Mouse (Mus musculus): ENCODE results near the gene Gm20388. TPM values are rescaled to one million over a fixed set of nuclear protein-coding genes. Genes with fewer than 3 reads are reported as not detected.
"Not testable (repeated sequence)": the region's sequence is repeated elsewhere in the genome, so short reads cannot be mapped to it uniquely, and the experiment has no call there.

Gm20388 gene
- total RNA-seq, 2 experiments from 2014 or later, result 4.4 to 7.8 TPM

GRCm38 (mm10) chr8:123796758-123797157 is 3886.1 kb downstream of the Gm20388 start:
- DNase-seq (ENCODE audit: low spot score in 2 of 2), result no peak

GRCm38 (mm10) chr8:123797928-123798327 is 3887.3 kb downstream of the Gm20388 start:
- no peak for DNase-seq (ENCODE audit: low spot score in 2 of 2)

GRCm38 (mm10) chr8:123799434-123799833 is 3888.8 kb downstream of the Gm20388 start:
- DNase-seq (ENCODE audit: low spot score in 2 of 2), result no peak

- no peak for DNase-seq (ENCODE audit: low spot score in 2 of 2)
Observed at GRCm38 (mm10) chr8:123799885-123800284, 3889.2 kb downstream of the Gm20388 start.

DNA sequence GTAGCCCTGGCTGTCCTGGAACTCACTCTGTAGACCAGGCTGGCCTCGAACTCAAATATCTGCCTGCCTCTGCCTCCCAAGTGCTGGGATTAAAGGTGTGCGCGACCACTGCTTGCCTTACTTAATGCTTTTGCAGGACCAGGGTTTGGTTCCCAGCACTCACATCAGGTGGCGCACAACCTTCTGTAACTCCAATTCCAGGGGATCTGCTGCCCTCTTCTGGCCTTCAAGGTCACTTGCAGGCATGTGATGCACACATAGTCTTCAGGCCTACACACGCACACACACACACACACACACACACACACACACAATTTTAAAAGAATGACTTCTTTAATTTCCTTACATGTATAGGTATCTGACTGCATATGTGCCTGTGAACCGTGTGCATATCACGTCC is 3890.2 kb downstream of the Gm20388 start:
- no peak for DNase-seq (ENCODE audit: low spot score in 2 of 2)

DNA sequence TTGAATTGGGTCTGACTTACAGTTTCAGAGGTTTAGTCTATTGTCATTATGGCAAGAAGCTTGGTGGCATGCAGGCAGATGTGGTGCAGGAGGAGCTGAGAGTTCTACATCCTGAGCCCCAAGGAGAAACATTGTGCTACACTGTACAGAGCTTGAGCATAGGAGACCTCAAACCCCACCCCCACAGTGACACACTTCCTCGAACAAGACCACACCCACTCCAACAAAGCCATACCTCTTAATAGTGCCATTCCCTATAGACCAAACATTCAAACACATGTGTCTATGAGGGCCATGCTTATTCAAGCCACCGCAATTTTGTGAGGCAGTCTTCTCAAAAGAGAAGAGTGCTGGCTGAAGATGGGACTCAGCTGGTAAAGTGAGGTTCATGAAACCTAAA is 3890.9 kb downstream of the Gm20388 start:
- no peak for DNase-seq (ENCODE audit: low spot score in 2 of 2)

- no peak for DNase-seq (ENCODE audit: low spot score in 2 of 2)
Observed at GRCm38 (mm10) chr8:123803639-123804038, 3893.0 kb downstream of the Gm20388 start.

GRCm38 (mm10) chr8:123804586-123804985 is 3893.9 kb downstream of the Gm20388 start:
- no peak for DNase-seq (ENCODE audit: low spot score in 2 of 2)

DNA sequence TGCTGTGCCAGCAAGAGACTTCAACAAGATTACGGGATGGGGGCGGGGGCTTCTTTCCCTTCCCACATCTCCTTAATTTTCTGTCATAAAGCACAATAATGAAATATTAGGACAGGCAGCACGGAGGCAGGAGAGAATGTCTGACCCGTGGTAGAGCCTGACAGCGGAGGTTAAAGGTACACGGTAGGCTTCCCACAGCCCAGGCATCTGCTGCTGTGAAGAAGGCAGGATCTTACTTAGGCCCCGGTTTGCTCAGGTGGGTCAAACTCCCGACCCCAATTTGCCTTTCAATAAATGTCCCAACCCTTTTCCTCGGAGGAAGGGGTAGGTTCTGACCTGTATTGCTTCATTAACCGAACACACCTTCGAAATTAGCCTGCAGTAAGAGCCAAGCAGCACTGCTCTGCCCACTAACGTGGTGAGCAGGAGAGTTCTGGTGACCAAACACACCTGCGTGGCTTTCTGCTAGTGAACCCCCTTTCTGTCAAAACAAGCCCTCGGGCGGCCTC is 3894.6 kb downstream of the Gm20388 start:
- DNase-seq (ENCODE audit: low spot score in 2 of 2), result no peak

DNA sequence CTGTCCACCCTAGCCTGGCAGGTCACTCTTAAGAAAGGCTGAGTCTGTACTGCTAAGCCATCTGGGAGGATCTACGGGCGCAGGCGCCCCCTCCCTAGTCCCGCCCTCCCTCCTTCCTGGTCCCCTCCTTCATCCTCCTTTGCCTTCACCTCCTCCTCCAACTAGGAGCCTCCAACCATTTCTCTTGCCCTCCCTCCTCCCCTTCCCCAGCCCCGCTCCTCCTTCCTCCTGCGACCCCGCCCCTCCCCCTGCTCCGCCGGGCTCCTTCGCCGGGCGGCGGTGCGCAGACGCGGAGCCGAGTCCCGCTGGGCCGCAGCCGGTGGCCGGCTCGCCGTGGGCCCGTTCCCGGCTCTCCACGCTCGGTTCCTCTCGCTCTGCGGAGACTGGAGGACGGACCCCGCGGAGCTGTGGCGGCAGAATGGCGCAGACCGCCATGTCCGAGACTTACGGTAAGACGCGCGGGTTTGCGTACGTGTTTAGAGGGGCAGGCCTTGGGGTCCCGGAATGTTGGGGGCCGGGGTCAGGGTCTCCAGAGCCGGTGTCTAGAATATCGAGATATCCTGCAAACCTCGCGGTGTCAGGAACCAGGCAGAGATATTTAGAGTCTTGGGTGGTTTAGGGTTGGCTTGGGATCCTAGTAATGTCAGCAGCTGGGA is 3895.2 kb downstream of the Gm20388 start, which contains the start of gene Rab4a:
Rab4a (plus strand) TSS at position 268 of the 656 bp plus-strand sequence.
- DNase-seq (ENCODE audit: low spot score in 2 of 2), result peak; percentile 79 to 85

DNA sequence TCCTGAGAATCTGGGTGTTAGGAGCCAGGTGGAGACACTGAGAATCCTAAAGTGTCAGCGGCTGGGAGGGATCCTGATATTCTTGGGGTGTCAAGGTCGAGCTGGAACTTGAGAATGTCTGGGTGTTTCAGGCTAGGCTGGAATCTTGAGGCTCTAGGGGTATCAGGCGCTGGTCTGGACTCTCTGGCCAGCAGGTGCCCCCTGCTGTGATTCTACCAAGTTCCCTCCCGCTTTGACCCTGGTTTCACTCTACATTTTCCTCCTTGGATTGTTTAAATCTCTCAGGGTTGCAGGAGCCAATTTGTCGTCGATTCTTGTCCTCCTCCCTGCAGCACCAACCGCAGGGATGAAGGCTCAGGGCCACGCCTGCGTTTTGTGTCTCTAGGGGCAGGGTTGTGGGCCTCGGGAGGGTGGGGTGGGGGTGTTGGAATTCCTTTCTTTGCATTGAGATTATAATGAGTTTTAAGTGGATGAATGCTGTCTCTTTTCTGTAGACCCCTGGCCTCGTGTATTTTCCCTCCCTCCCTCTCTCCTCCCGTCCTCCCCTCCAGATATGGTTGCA is 3895.8 kb downstream of the Gm20388 start:
- DNase-seq (ENCODE audit: low spot score in 2 of 2), result no peak

- no peak for DNase-seq (ENCODE audit: low spot score in 2 of 2)
Observed at GRCm38 (mm10) chr8:123807024-123807431, 3896.4 kb downstream of the Gm20388 start.

DNA sequence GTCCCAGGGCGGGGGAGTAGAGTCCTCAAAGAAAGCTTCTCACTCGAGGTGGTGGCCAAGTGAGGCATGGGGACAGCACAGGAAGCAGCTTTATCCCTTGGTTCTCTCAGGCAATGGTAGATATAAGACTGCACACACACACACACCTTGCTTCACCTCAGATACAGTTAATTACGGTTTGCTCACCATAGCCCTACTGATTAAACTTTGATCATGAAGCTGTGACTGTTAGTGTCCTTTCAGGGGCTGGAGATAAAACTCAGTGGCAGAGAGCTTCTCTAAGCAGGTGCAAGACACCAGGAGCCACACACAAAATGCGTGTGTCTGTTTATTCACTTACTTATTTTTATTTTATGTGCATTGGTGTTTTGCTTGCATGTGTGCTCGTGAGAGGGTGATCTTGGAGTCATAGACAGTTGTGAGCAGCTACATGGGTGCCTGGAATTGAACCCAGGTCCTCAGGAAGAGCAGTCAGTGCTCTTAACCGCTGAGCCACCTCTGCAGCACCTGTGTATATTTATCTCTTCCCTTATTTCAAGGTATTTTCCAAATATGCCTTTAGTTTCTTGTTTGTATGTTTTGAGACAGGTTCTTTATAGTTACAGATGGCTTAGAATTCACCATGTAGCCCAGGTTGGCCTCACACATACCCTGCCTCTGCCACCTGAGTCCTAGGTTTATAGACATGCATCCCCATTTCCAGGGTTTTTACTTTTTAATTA is 3897.4 kb downstream of the Gm20388 start:
- DNase-seq (ENCODE audit: low spot score in 2 of 2), result no peak

GRCm38 (mm10) chr8:123808671-123809070 is 3898.0 kb downstream of the Gm20388 start:
- DNase-seq (ENCODE audit: low spot score in 2 of 2), result no peak

- DNase-seq (ENCODE audit: low spot score in 2 of 2), result not testable (repeated sequence)
Observed at GRCm38 (mm10) chr8:123809342-123809741, 3898.7 kb downstream of the Gm20388 start.

DNA sequence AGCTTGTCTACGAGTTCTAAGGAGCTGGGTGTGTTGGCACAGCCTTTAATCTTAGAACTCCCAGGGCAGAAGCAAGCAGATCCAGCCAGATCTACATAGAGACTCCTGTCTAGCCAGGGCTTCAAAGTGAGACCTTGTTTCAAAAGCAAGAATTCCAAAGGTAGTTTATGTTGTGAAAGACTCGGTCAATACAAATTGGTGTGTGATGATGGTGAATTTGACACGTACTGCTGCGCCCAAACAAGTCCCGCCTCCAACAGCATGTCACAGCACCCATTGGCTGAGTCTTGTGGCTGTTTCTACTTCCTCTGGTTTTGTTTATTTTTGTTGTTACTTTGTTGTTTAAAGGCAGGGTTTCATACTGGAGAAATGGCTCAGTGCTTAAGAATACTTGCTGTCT is 3901.6 kb downstream of the Gm20388 start:
- no peak for DNase-seq (ENCODE audit: low spot score in 2 of 2)

DNA sequence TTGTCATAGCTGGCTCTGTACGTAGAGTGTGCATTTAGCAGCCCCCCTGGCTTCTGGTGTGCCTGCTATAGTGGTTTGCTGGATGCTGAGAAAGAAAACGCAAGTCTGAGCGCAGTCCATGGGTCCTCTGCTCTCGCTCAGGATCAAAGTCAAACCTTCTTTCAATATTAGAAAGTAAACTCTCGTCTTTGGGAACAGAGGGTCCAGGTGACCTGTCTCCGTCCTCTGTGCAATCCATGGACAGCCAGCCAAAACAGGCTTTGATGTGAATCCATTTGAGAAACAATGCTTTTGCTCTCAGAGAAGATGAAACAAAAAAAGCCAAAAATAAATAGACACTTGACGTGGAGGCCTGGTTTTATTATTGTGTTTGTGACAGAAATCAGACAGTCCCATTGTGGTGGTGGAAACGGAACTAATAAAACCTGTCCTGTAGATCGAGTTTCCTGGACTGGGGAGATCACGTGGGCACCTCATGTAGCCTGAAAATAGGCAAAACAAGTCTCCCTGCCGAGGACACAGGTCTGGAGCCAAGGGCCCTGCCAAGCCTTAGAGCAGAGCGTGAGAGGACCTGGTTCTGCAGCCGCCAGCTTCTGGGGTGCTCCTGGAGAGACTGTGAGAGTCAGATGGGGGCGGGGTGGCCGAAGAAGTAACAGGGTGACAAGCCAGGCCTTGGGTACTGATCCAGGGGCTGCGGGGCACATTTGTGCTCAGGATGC is 3902.7 kb downstream of the Gm20388 start:
- no peak for DNase-seq (ENCODE audit: low spot score in 2 of 2)

DNA sequence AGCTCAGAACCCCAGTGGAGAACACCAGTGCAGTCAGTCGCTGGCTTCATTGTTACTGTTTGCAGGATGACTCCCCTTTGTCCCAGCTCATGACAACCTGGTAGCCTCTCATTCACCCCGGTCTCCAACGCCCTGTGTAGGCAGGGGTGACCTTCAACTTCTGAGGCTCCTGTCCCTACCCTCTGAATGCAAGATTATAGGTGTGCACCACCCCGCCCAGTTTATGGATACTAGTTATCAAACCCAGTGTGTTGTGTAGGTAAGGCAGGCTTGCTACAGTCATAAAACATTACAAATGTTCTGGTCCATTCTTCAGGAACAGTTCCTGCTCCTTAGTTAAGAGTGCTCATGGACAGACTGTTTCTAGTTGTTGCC is 3903.2 kb downstream of the Gm20388 start:
- DNase-seq (ENCODE audit: low spot score in 2 of 2), result no peak

GRCm38 (mm10) chr8:123815325-123815724 is 3904.7 kb downstream of the Gm20388 start:
- no peak for DNase-seq (ENCODE audit: low spot score in 2 of 2)

DNA sequence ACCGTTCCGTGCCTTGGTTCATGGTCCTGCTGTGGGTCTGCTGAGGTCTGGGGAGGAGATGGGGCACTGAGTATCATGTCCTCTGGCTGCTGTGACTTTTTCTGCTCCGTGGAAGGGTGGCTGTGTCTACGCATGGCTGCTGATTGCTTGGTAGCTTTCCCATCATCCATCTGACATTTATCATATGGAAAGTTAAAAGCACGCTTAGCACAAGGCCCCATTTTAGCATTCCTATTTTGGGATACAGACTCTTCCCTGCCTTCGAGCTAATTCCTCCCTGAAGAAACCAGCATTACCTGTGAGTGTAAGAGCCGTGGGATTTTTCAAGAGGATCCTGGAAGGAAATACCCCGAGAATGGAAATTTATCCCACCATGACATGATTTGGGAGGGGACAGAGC is 3906.3 kb downstream of the Gm20388 start:
- no peak for DNase-seq (ENCODE audit: low spot score in 2 of 2)

- no peak for DNase-seq (ENCODE audit: low spot score in 2 of 2)
Observed at GRCm38 (mm10) chr8:123817747-123818146, 3907.1 kb downstream of the Gm20388 start.
